ENCODE assay signal across 12 mouse cellular contexts in the genomic region with DNA sequence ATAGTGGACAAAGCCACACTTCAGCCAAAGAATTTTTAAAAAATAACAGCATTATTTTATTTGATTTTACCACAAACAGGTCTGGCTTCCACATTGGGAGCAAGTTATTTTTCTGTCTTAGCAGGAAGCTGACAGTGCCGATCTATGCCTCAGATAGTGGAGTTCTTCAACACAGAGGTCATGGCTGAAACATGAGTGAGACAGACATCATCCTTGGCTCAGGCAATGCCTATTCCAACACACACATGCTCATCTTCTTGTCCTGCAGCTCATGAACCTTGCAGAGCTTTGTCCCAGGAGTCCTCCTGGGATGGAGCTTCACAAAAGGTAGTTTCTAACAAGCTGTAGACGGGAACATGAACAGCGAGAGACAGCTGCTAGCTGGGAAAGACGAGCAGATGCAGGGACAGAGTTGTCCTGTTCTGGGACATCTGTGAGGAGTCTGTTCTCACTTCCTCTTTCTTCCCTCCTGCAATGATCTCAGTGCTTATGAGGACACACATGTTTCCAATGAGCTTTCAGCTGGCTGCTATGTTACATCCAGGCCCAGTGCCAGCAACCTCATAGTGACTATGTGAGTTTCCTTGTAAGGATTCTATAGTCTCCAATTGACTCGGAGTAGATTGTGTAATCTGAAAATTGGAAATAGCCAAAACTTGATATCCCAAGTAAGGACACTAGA.
DNase-seq lines count a peak whose midpoint lies in the region; ATAC-seq and TF ChIP-seq lines count a peak whose summit lies in the region.
"Had no signal": no experiment of that assay in that cellular context is flagged by ENCODE, and none has a peak within 500 bp of the region (broad histone marks: within the 10 kb centered on the region; RNA-seq: fewer than 3 reads in every experiment).

No protein-coding gene starts in this region.

- no peak for TF ChIP-seq CTCF in hindbrain, postnatal 0 days (IDR thresholded peaks at IDR 0.05; ENCODE audit: low read depth)

- H3K27me3 ChIP-seq in hindbrain, postnatal 0 days (ENCODE audit: insufficient read depth, low read length) = no peaks in the 10 kb centered on the region
- H3K27me3 ChIP-seq in hindbrain, embryonic 13.5 days = no peaks in the 10 kb centered on the region
- no peaks in the 10 kb centered on the region for H3K27me3 ChIP-seq in limb, embryonic 14.5 days (ENCODE audit: control insufficient read depth, insufficient read depth, low read length)

- H3K4me2 ChIP-seq in hindbrain, postnatal 0 days (ENCODE audit: low read depth, low read length) = no peak overlapping the region
- no peak overlapping the region for H3K4me2 ChIP-seq in hindbrain, embryonic 13.5 days
- H3K4me2 ChIP-seq in limb, embryonic 14.5 days (replicated peaks; ENCODE audit: low read depth, low read length, severe bottlenecking) = no peak overlapping the region

- H3K27ac ChIP-seq in hindbrain, postnatal 0 days = no peak overlapping the region
- no peak overlapping the region for H3K27ac ChIP-seq in hindbrain, embryonic 13.5 days
- H3K27ac ChIP-seq in limb, embryonic 14.5 days (replicated peaks; ENCODE audit: low read depth, low read length) = no peak overlapping the region
- H3K27ac ChIP-seq: midbrain, embryonic 10.5 days had no signal

- H3K9ac ChIP-seq in hindbrain, postnatal 0 days (replicated peaks; ENCODE audit: low read length) = no peak overlapping the region
- no peak overlapping the region for H3K9ac ChIP-seq in hindbrain, embryonic 13.5 days
- H3K9ac ChIP-seq in limb, embryonic 14.5 days (ENCODE audit: low read depth, low read length, severe bottlenecking) = no peak overlapping the region

- no peaks in the 10 kb centered on the region for H3K4me1 ChIP-seq in hindbrain, postnatal 0 days (ENCODE audit: insufficient read depth, low read length)
- no peaks in the 10 kb centered on the region for H3K4me1 ChIP-seq in hindbrain, embryonic 13.5 days (replicated peaks)
- H3K4me1 ChIP-seq in limb, embryonic 14.5 days (ENCODE audit: control insufficient read depth, insufficient read depth, low read length) = no peaks in the 10 kb centered on the region
- H3K4me1 ChIP-seq: midbrain, embryonic 10.5 days had no signal

- no peak overlapping the region for H3K4me3 ChIP-seq in hindbrain, postnatal 0 days (ENCODE audit: low read length)
- no peak overlapping the region for H3K4me3 ChIP-seq in hindbrain, embryonic 13.5 days
- no peak overlapping the region for H3K4me3 ChIP-seq in limb, embryonic 14.5 days (replicated peaks; ENCODE audit: low read length)
- H3K4me3 ChIP-seq: midbrain, embryonic 10.5 days had no signal

- DNase-seq in hindbrain, postnatal 0 days (ENCODE audit: low spot score) = peak; percentile 7
- peak; percentile 80 for DNase-seq in A20 (ENCODE audit: low read depth, low spot score)
- DNase-seq in limb, embryonic 14.5 days (ENCODE audit: low spot score) = peak; percentile 87
- DNase-seq in thymus, postnatal 25 days = no peak
- no peak for DNase-seq in layer of hippocampus, postnatal 14 days (ENCODE audit: low spot score in 2 of 2)
- no peak for DNase-seq in urinary bladder, adult 2 months (ENCODE audit: low spot score)
- DNase-seq: kidney, adult 11 months; spleen, adult 18-20 months had no signal

- no peak for TF ChIP-seq POLR2A in limb, embryonic 14.5 days (IDR thresholded peaks at IDR 0.05; ENCODE audit: borderline replicate concordance, extremely low read depth, insufficient read depth, insufficient read length)

- no peak for ATAC-seq in hindbrain, postnatal 0 days
- no peak for ATAC-seq in hindbrain, embryonic 13.5 days (ENCODE audit: low FRiP score)
- peak; percentile 98 for ATAC-seq in common myeloid progenitor, adult 5-6 weeks (replicated peaks; ENCODE audit: low read depth, poor library complexity, severe bottlenecking)
- peak; percentile 60 for ATAC-seq in limb, embryonic 14.5 days (ENCODE audit: low FRiP score, low read depth)
- ATAC-seq: Patski had no signal

- no peaks in the 10 kb centered on the region for H3K36me3 ChIP-seq in hindbrain, postnatal 0 days (ENCODE audit: insufficient read depth, low read length)
- no peaks in the 10 kb centered on the region for H3K36me3 ChIP-seq in hindbrain, embryonic 13.5 days
- H3K36me3 ChIP-seq in limb, embryonic 14.5 days (ENCODE audit: control insufficient read depth, insufficient read depth, low read length) = no peaks in the 10 kb centered on the region
- H3K36me3 ChIP-seq: midbrain, embryonic 10.5 days had no signal

- 83% methylated on average over 5 of the region's 5 CpGs for WGBS in hindbrain, postnatal 0 days
- whole genome bisulfite sequencing in hindbrain, embryonic 13.5 days = 84% methylated on average over 5 of the region's 5 CpGs
- 50% methylated on average over 5 of the region's 5 CpGs for WGBS in limb, embryonic 14.5 days

- H3K9me3 ChIP-seq in hindbrain, postnatal 0 days (ENCODE audit: low read length) = no peaks in the 10 kb centered on the region
- H3K9me3 ChIP-seq in hindbrain, embryonic 13.5 days = no peaks in the 10 kb centered on the region
- H3K9me3 ChIP-seq in limb, embryonic 14.5 days (ENCODE audit: control insufficient read depth, low read length) = no peaks in the 10 kb centered on the region
- H3K9me3 ChIP-seq: midbrain, embryonic 10.5 days had no signal

Comparison
In these comparisons a context has a peak if more than half of its experiments do, and no peak if none do; other contexts are left out.
1. ATAC-seq: peak in common myeloid progenitor, adult 5-6 weeks (single experiment) and limb, embryonic 14.5 days (single experiment); none in hindbrain, postnatal 0 days (single experiment) and hindbrain, embryonic 13.5 days (single experiment).
2. DNase-seq: peak in hindbrain, postnatal 0 days (single experiment), A20 (single experiment) and limb, embryonic 14.5 days (single experiment); none in thymus, postnatal 25 days (single experiment), layer of hippocampus, postnatal 14 days (0 of 2) and urinary bladder, adult 2 months (single experiment).